Mouse (Mus musculus) cerebellum, adult 2 months (tissue): ENCODE data around the gene Wfdc15a. TPM values are rescaled to one million over a fixed set of nuclear protein-coding genes. Genes with fewer than 3 reads are reported as not detected.

Source experiments
- DNase-seq, 2 experiments: peaks; one replicate each; pipeline ENCODE4 v3.0.0; 2021
- H3K27ac ChIP-seq: fragments of 200-500 bp; 2 replicates; pipeline ENCODE4 v1.5.1; 2012; ENCODE audit warnings: low read length, control low read depth, inconsistent platforms; ENCODE audit not compliant: insufficient read depth
- H3K27me3 ChIP-seq: fragments of 200-500 bp; 2 replicates; pipeline ENCODE4 v1.6.1; 2012; ENCODE audit warnings: inconsistent platforms, mild to moderate bottlenecking, low read length, moderate library complexity; ENCODE audit not compliant: control insufficient read depth, insufficient read depth
- H3K4me1 ChIP-seq: fragments of 200-500 bp; 2 replicates; pipeline ENCODE4 v1.6.1; 2011; ENCODE audit warnings: low read length; ENCODE audit not compliant: control insufficient read depth, insufficient read depth
- H3K4me3 ChIP-seq: fragments of 200-500 bp; replicated peaks from 2 replicates; pipeline ENCODE3; 2011; ENCODE audit warnings: mild to moderate bottlenecking, low read depth, low read length, control low read depth; ENCODE audit not compliant: insufficient read depth
- CTCF ChIP-seq: fragments of 200-500 bp; IDR thresholded peaks from 2 replicates; pipeline ENCODE4 v1.5.1; 2011; ENCODE audit warnings: low read depth, mild to moderate bottlenecking, control low read depth, low read length, moderate library complexity, borderline replicate concordance; ENCODE audit not compliant: insufficient read depth
- POLR2A ChIP-seq: fragments of 200-500 bp; IDR thresholded peaks from 2 replicates; pipeline ENCODE4 v1.6.1; 2011; ENCODE audit warnings: low read length, control low read depth, borderline replicate concordance; ENCODE audit not compliant: insufficient read depth
- WGBS: fragments of 180-500 bp; shearing (Covaris S2); methylation state at CpG from one replicate; pipeline ENCODE4 v1.1.7; 2018; 5-methylcytosine and 5-hydroxymethylcytosine counted together
- polyA plus RNA-seq: library from polyadenylated mRNA; depleted of rRNA; stranded (reverse); fragments of >200 nt; gene quantifications from 2 replicates; pipeline ENCODE4 v1.2.3, GENCODE M21; 2012; rRNA removed

The Wfdc15a gene
- polyA plus RNA-seq, 1 experiment, result not detected

DNA sequence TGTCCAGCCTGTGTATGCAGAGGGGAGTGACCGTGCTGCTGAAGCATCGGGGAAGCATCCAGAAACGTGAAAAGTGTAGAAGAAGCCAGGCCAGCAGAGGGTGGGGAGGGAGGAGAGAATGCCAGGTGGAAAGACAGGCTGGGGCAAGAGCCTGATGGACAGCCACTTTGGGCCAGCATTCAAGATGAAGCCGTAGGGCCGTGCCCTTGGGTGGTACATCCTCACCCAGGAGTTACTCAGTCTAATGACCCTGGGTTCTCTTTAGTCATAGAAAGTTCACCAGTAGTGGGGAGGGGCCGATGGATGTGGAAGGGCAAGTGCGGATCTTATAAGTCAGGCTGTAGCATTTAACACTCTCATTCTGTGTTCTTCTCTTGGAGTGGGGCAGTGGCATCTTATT is 43.8 kb downstream of the Wfdc15a start:
- TF ChIP-seq CTCF (no peak), POLR2A (no peak)

DNA sequence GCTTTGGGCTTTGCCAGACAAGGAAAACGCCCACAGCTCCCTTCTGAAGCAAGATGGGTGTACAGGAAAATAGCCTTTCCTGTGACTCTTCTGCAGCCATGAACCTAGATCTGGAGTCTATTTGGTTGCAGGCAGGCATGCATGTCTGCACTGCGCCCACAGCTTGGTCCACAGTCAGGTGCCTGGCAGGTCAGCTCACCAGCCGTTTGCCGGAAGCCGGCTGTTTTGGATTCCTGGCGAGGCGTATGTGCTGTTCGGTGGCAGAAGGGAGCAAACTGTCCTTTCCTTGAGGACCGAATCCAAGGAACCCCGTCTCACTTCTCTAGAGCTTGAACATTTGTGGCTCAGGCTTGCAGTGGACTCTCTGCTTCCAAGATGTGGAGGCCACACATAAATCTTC is 45.9 kb downstream of the Wfdc15a start:
- DNase-seq, result peak; percentile 60 to 71
- Histone ChIP-seq H3K4me1 (peaks cover 8% of the 10 kb centered on the region; the same call in 1 of the 2 replicates), H3K4me3 (no peak overlapping the region), H3K27ac (no peak overlapping the region), H3K27me3 (no peaks in the 10 kb centered on the region)
- TF ChIP-seq CTCF (no peak), POLR2A (no peak)
- WGBS, result 18% methylated on average over 10 of the region's 10 CpGs

More for the DNA sequence above, 43.8 kb downstream of the Wfdc15a start:
- H3K27me3 ChIP-seq, result no peaks in the 10 kb centered on the region
- H3K4me3 ChIP-seq, result no peak overlapping the region
- no peak for DNase-seq
- peaks cover 8% of the 10 kb centered on the region; the same call in 1 of the 2 replicates for H3K4me1 ChIP-seq
- WGBS, result 64% methylated on average over 7 of the region's 7 CpGs
- no peak overlapping the region for H3K27ac ChIP-seq

DNA sequence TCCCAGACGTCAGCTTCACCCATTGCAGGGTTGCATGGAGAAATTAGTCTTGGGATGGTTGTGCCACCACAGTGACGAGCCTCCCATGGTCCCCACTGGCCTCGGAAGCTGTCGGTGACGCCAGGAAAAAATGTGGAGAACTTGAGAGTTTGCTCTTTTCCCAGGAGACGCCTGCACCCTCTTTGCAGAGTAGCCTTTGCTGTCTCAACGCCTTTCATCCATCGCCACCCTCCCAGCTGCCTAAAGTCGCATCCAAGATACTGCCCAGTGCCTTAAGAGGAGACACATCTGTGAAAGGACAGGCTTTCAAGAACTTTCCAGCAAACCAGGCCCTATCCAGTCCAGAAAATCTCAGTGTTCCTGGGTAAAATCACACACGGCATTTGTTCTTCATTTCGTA is 47.6 kb downstream of the Wfdc15a start:
- Histone ChIP-seq H3K27ac (no peak overlapping the region), H3K4me3 (no peak overlapping the region), H3K4me1 (peaks cover 8% of the 10 kb centered on the region; the same call in 1 of the 2 replicates), H3K27me3 (no peaks in the 10 kb centered on the region)
- whole genome bisulfite sequencing, result 95% methylated on average over 11 of the region's 11 CpGs
- TF ChIP-seq POLR2A (no peak), CTCF (no peak)
- DNase-seq, result no peak

DNA sequence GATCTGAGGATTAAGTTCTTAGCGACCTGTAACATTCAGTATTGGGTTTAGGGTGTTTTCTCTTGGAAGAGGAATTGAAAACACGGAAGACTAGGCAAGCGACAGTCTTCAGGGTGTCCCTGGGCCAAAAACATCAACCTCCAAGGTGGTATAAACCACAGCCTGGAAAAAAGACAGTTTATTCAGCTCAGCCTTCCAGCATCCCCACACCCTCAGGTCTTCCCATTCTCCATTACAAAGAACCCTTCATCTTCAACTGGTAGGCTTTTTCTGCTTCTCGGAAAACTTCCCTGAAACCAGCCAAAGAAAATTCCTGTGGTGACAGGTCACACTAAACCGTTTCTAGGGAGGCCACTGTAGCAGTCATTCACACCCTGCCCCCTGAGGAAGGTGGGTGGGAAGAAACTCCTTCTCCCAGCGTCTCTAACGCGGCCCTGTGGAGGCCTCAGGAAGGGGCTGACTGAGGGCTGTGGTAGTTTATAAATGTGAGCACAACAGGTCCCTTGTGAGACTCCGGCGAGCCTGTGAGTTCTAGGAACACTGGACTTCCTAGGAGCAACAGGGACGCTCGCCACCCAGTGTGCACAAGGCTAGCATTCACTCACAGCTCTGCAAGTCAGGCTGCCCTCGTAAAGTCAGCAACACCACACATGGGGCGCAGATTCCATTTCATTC is 49.7 kb downstream of the Wfdc15a start:
- H3K27ac ChIP-seq, result no peak overlapping the region
- TF ChIP-seq CTCF (no peak), POLR2A (no peak)
- 68% methylated on average over 14 of the region's 14 CpGs for WGBS
- peaks cover 8% of the 10 kb centered on the region; the same call in 1 of the 2 replicates for H3K4me1 ChIP-seq
- no peak overlapping the region for H3K4me3 ChIP-seq
- no peaks in the 10 kb centered on the region for H3K27me3 ChIP-seq
- DNase-seq, result no peak

Other genes starting within 250 kb of the Wfdc15a start
- 231 and 250 TPM in 2 replicates for gene Ywhab, start 205.2 kb downstream of the Wfdc15a start, polyA plus RNA-seq
- gene Pabpc1l, start 174.7 kb downstream of the Wfdc15a start, polyA plus RNA-seq, result 3.1 and 3.2 TPM in 2 replicates
- gene Stk4, start 129.8 kb downstream of the Wfdc15a start, polyA plus RNA-seq, result 17.1 and 18.7 TPM in 2 replicates
- gene Tomm34, start 129.0 kb downstream of the Wfdc15a start, polyA plus RNA-seq, result 66.9 and 71.5 TPM in 2 replicates
- 2.3 TPM in 2 replicates for gene Kcns1, start 29.0 kb downstream of the Wfdc15a start, polyA plus RNA-seq
- gene Wfdc5, start 17.4 kb downstream of the Wfdc15a start, polyA plus RNA-seq, result not detected in 2 replicates
- gene Wfdc12, start 9.5 kb downstream of the Wfdc15a start, polyA plus RNA-seq, result 0.15 TPM in 1 of 2 replicates, not detected in the other
- gene Wfdc15b, start 21.5 kb upstream of the Wfdc15a start, polyA plus RNA-seq, result not detected in 2 replicates
- gene Svs2, start 38.3 kb upstream of the Wfdc15a start, polyA plus RNA-seq, result not detected in 2 replicates
- not detected in 2 replicates for gene Svs3b, start 56.5 kb upstream of the Wfdc15a start, polyA plus RNA-seq
- gene Svs4, start 78.3 kb upstream of the Wfdc15a start, polyA plus RNA-seq, result not detected in 2 replicates
- gene Svs3a, start 89.1 kb upstream of the Wfdc15a start, polyA plus RNA-seq, result not detected in 2 replicates
- gene Svs6, start 116.6 kb upstream of the Wfdc15a start, polyA plus RNA-seq, result not detected in 2 replicates
- 0.20 TPM in 1 of 2 replicates, not detected in the other for gene Svs5, start 132.6 kb upstream of the Wfdc15a start, polyA plus RNA-seq
- 0.80 TPM in 1 of 2 replicates, not detected in the other for gene Slpi, start 189.0 kb upstream of the Wfdc15a start, polyA plus RNA-seq
- 0.34 and 0.36 TPM in 2 replicates for gene Rbpjl, start 203.0 kb upstream of the Wfdc15a start, polyA plus RNA-seq
- gene Matn4, start 205.0 kb upstream of the Wfdc15a start, polyA plus RNA-seq, result 5.5 and 5.9 TPM in 2 replicates
- 65.7 and 69.5 TPM in 2 replicates for gene Sdc4, start 243.8 kb upstream of the Wfdc15a start, polyA plus RNA-seq